Mouse (Mus musculus) activated CD4-positive, CD25-positive, alpha-beta regulatory T cell, adult 4 months (primary cell): ENCODE measurements around the gene Slc2a1. TPM values are rescaled to one million over a fixed set of nuclear protein-coding genes. Genes with fewer than 3 reads are reported as not detected.

Experiments
- ATAC-seq: one replicate; pipeline ENCODE4 v1.8.0; 2017
- polyA plus RNA-seq, 2 experiments: library from polyadenylated mRNA; unstranded; fragments of 100-300 nt; shearing (Covaris generic); gene quantifications; one replicate each; pipeline ENCODE4 v1.2.1; 2017

Slc2a1 gene
- polyA plus RNA-seq, 2 experiments from 2014 or later: 27.6 to 29.1 TPM

DNA sequence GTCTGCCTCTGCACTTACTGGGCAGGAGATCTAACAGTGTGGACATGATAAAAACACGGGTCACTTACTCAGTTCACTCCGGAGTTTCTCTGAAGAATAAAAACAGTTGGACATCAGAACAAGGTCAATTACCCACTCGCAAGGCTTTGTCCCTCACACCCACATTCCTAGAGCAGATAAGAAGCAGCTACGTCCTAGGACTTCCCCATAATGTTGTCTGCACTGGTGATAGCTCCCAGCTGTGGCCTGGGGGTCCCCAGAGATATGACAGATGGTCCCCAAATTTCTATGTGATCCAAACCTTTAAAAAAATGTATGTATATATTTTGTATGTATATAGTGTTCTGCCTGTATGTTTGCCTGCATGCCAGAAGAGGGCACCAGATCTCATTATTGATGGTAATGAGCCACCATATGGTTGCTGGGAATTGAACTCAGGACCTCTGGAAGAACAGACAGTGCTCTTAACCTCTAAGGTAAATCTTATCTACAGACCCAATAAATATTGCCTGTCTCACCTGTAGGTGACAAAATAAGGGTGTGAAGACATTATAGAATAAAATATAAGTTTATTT is 71.7 kb downstream of the Slc2a1 start:
- no peak for ATAC-seq

DNA sequence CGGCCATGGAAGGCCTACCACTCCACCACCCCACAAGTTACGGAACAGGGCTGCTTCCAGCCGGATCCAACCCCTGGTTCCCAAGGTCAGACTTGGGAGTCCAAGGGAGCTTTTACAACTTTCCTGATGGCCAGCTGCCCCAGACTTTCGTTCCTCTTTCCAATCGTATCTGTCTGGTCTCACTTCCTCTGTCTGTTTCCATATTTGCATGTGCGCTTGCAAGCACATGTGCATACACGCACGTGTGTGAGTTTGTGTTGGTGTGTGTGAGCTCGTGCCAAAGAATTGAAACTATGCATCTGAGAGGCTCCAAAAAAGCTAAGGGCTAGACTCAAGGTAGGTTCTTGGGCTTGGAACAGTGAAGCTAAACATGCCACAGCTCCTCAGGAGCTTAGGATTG is 72.9 kb downstream of the Slc2a1 start:
- no peak for ATAC-seq

DNA sequence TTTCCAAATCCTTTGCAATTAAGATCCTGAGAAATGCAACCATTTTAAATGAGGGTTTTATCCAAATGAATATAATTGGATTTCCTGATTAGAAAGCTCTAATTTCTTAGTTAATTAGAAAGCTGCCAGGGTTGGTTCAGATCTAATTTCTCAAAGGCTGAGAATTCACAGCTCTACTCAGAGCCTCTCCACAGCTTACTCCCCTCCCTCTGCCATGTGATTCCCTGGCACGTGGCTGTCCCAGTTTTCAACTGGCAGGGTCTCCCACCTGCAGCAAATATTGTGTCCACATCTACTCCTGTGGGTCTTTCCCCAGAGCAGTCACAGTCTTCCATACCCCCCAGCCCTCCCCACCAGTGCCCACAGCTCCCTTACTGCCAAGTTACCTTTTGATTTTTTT is 75.0 kb downstream of the Slc2a1 start:
- ATAC-seq: no peak

DNA sequence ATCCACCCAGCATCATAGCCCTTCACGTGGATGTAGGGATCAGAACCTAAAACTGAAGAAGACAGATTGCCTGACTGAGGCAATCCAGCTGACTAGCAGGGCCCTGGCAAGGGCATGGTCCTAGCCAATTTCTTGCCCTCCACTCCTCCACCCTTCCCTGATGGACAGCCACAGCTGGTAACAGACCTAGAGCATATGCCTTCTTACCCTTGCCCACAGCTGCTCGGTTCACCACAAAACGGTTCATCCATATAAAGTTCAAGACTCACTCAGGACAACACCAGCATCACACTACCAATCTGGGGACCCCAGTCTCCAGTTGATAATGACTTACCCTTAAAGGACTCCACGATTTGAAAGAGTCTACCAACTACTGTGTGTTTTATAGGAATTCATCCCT is 77.3 kb downstream of the Slc2a1 start:
- no peak for ATAC-seq

Other genes with a start within 250 kb of the Slc2a1 start
- gene Olfr1331, start 244.1 kb upstream of the Slc2a1 start, polyA plus RNA-seq: under 1 TPM in 1 of 2 experiments, not detected in 1; 0.17 TPM
- gene Olfr1330, start 220.1 kb upstream of the Slc2a1 start, polyA plus RNA-seq: under 1 TPM in 1 of 2 experiments, not detected in 1; 0.21 TPM
- gene Olfr1329, start 191.2 kb upstream of the Slc2a1 start, polyA plus RNA-seq: not detected
- not detected for gene Olfr1328, start 170.1 kb upstream of the Slc2a1 start, polyA plus RNA-seq
- not detected for gene Lao1, start 147.1 kb upstream of the Slc2a1 start, polyA plus RNA-seq
- gene Zfp691, start 65.5 kb downstream of the Slc2a1 start, polyA plus RNA-seq: 1 to 10 TPM; 4.6 to 5.9 TPM
- 1 to 10 TPM in 1 of 2 experiments, not detected in 1; 1.1 TPM for gene Ermap, start 81.3 kb downstream of the Slc2a1 start, polyA plus RNA-seq
- 10 to 100 TPM; 63.6 to 67.8 TPM for gene Svbp, start 86.6 kb downstream of the Slc2a1 start, polyA plus RNA-seq
- gene Tmem269, start 109.5 kb downstream of the Slc2a1 start, polyA plus RNA-seq: under 1 TPM in 1 of 2 experiments, not detected in 1; 0.26 TPM
- gene AU022252, start 124.0 kb downstream of the Slc2a1 start, polyA plus RNA-seq: 1 to 10 TPM; 8.0 to 9.2 TPM
- gene P3h1, start 124.2 kb downstream of the Slc2a1 start, polyA plus RNA-seq: 1 to 10 TPM; 1.1 to 1.6 TPM
- not detected for gene Cldn19, start 146.7 kb downstream of the Slc2a1 start, polyA plus RNA-seq
- gene Ybx1, start 185.9 kb downstream of the Slc2a1 start, polyA plus RNA-seq: 100 to 1,000 TPM; 172 to 180 TPM
- gene Ppih, start 211.8 kb downstream of the Slc2a1 start, polyA plus RNA-seq: 10 to 100 TPM; 38.7 to 42.8 TPM